Mouse (Mus musculus) C2C12 (cell line): ENCODE results near the gene Csdc2.

Source experiments
- CTCF ChIP-seq: IDR thresholded peaks from one replicate; pipeline ENCODE4 v1.5.1; 2011; ENCODE audit not compliant: control insufficient read depth, insufficient read depth, insufficient read length
- FOSL1 ChIP-seq: IDR thresholded peaks from one replicate; pipeline ENCODE4 v1.8.0; 2011; ENCODE audit warnings: mild to moderate bottlenecking, low read length; ENCODE audit not compliant: poor library complexity, insufficient read depth, severe bottlenecking
- MAX ChIP-seq: IDR thresholded peaks from one replicate; pipeline ENCODE4 v1.6.1; 2011; ENCODE audit warnings: mild to moderate bottlenecking, control low read depth
- MYOD1 ChIP-seq: IDR thresholded peaks from one replicate; pipeline ENCODE4 v1.6.1; 2011; ENCODE audit warnings: low read depth; ENCODE audit not compliant: control insufficient read depth, insufficient read length
- MYOG ChIP-seq: IDR thresholded peaks from one replicate; pipeline ENCODE4 v1.6.1; 2011; ENCODE audit not compliant: control insufficient read depth, insufficient read length; ENCODE audit errors: extremely low read depth
- USF1 ChIP-seq: IDR thresholded peaks from one replicate; pipeline ENCODE4 v1.6.1; 2011; ENCODE audit warnings: low read depth, mild to moderate bottlenecking, control low read depth, moderate library complexity

DNA sequence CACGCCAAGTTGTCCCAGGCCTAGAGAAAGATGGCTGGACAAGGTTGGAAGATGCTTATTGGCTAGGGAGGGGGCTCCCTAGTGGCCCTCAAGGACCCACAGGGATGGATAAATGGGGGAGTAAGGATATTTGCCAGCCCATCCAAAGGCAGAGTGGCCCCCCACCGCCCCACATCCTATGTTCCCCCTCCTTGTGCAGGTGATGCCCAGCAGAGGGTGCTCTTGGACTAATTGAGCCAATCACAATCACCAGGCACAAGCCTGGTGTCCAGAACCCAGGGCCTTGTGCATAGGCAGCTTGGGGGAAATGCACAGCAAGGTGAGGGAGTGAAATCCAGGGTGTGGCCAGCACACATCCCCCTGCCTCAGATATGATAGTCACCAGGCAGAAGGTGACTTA, 1.7 kb downstream of the Csdc2 start:
- TF ChIP-seq FOSL1 = no peak
- TF ChIP-seq MAX = no peak
- TF ChIP-seq CTCF = peak; percentile 83
- TF ChIP-seq USF1 = no peak
- TF ChIP-seq MYOG = no peak
- no peak for TF ChIP-seq MYOD1
